Mouse (Mus musculus) limb, embryonic 14.5 days (tissue): ENCODE results near the gene 0610037L13Rik. TPM values are rescaled to one million over a fixed set of nuclear protein-coding genes. Genes with fewer than 3 reads are reported as not detected.

ENCODE experiments used
- ATAC-seq: fragments of 200-750 bp; cut with Nextera tagmentation; 2 replicates; pipeline ENCODE4 v1.8.0; 2017; ENCODE audit warnings: low read depth, moderate number of reproducible peaks, moderate TSS enrichment; ENCODE audit not compliant: low FRiP score
- DNase-seq: peaks from one replicate; pipeline ENCODE4 v3.0.0-alpha.2; 2015; ENCODE audit warnings: low spot score
- H3K27ac ChIP-seq: fragments of 300-500 bp; sonication (generic); replicated peaks from 2 replicates; pipeline ENCODE4 v1.5.1; 2014; ENCODE audit warnings: low read depth, mild to moderate bottlenecking, low read length, moderate library complexity, mixed read lengths
- H3K27me3 ChIP-seq: fragments of 300-500 bp; sonication (generic); 2 replicates; pipeline ENCODE4 v1.6.1; 2014; ENCODE audit warnings: low read length, mixed read lengths; ENCODE audit not compliant: control insufficient read depth, insufficient read depth
- H3K36me3 ChIP-seq: fragments of 300-500 bp; sonication (generic); 2 replicates; pipeline ENCODE4 v1.6.1; 2014; ENCODE audit warnings: mild to moderate bottlenecking, low read length, moderate library complexity, mixed read lengths; ENCODE audit not compliant: control insufficient read depth, insufficient read depth
- H3K4me1 ChIP-seq: fragments of 300-500 bp; sonication (generic); 2 replicates; pipeline ENCODE4 v1.6.1; 2014; ENCODE audit warnings: antibody characterized with exemption, low read length, mixed read lengths; ENCODE audit not compliant: control insufficient read depth, insufficient read depth
- H3K4me2 ChIP-seq: fragments of 300-500 bp; sonication (generic); replicated peaks from 2 replicates; pipeline ENCODE4 v1.6.1; 2014; ENCODE audit warnings: low read depth, mild to moderate bottlenecking, low read length, moderate library complexity; ENCODE audit not compliant: severe bottlenecking
- H3K4me3 ChIP-seq: fragments of 300-500 bp; sonication (generic); replicated peaks from 2 replicates; pipeline ENCODE4 v1.5.1; 2014; ENCODE audit warnings: low read length
- H3K9ac ChIP-seq: fragments of 300-500 bp; sonication (generic); 2 replicates; pipeline ENCODE4 v1.6.1; 2014; ENCODE audit warnings: mild to moderate bottlenecking, low read depth, low read length, moderate library complexity; ENCODE audit not compliant: severe bottlenecking
- H3K9me3 ChIP-seq: fragments of 300-500 bp; sonication (generic); 2 replicates; pipeline ENCODE4 v1.6.1; 2016; ENCODE audit warnings: low read length; ENCODE audit not compliant: control insufficient read depth
- POLR2A ChIP-seq: fragments of 200-500 bp; IDR thresholded peaks from 2 replicates; pipeline ENCODE4 v1.8.0; 2012; ENCODE audit warnings: inconsistent platforms, mild to moderate bottlenecking, moderate library complexity, borderline replicate concordance; ENCODE audit not compliant: insufficient read depth, insufficient read length; ENCODE audit errors: extremely low read depth
- WGBS: fragments of 180-500 bp; shearing (Covaris S2); extraction: QIAGEN DNeasy Blood & Tissue Kit; methylation state at CpG from one replicate; pipeline ENCODE4 v1.1.7; 2014; 5-methylcytosine and 5-hydroxymethylcytosine counted together
- polyA plus RNA-seq, 2 experiments: library from polyadenylated mRNA; depleted of rRNA in 1 of 2; stranded (reverse) in 1 of 2; unstranded in 1 of 2; fragments of >200 nt; fragmentation: Nextera tagmentation in 1 of 2; extraction: Ambion mirVana in 1 of 2; gene quantifications; 2 replicates each; pipeline versions ENCODE4 v1.2.1 to v1.2.3; 2012 to 2014

Gene 0610037L13Rik
- polyA plus RNA-seq, 2 experiments, result 159 to 189 TPM

GRCm38 (mm10) chr4:107906561-107906960 lies 16.9 kb downstream of the 0610037L13Rik start:
- no peaks in the 10 kb centered on the region for H3K27me3 ChIP-seq
- DNase-seq (no peak), ATAC-seq (no peak)
- H3K9ac ChIP-seq, result no peak overlapping the region
- no peak overlapping the region for H3K4me3 ChIP-seq
- no peak overlapping the region for H3K4me2 ChIP-seq
- H3K36me3 ChIP-seq, result peaks cover 56% of the 10 kb centered on the region
- no peak for TF ChIP-seq POLR2A
- no peaks in the 10 kb centered on the region for H3K9me3 ChIP-seq
- 93% methylated on average over 9 of the region's 9 CpGs for WGBS
- no peaks in the 10 kb centered on the region for H3K4me1 ChIP-seq
- H3K27ac ChIP-seq, result no peak overlapping the region

GRCm38 (mm10) chr4:107910020-107910419 lies 20.4 kb downstream of the 0610037L13Rik start:
- DNase-seq, result no peak
- H3K27ac ChIP-seq, result no peak overlapping the region
- peaks cover 54% of the 10 kb centered on the region for H3K36me3 ChIP-seq
- 93% methylated on average over 4 of the region's 4 CpGs for WGBS
- no peak overlapping the region for H3K9ac ChIP-seq
- ATAC-seq, result no peak
- no peaks in the 10 kb centered on the region for H3K27me3 ChIP-seq
- no peaks in the 10 kb centered on the region for H3K9me3 ChIP-seq
- no peak overlapping the region for H3K4me3 ChIP-seq
- no peaks in the 10 kb centered on the region for H3K4me1 ChIP-seq
- TF ChIP-seq POLR2A, result no peak
- H3K4me2 ChIP-seq, result no peak overlapping the region

- H3K9me3 ChIP-seq, result no peaks in the 10 kb centered on the region
- ATAC-seq (no peak), DNase-seq (no peak)
- TF ChIP-seq POLR2A, result no peak
- H3K4me1 ChIP-seq, result peaks cover 8% of the 10 kb centered on the region; the same call in 1 of the 2 replicates
- WGBS, result 98% methylated on average over 2 of the region's 2 CpGs
- H3K27ac ChIP-seq, result no peak overlapping the region
- no peaks in the 10 kb centered on the region for H3K27me3 ChIP-seq
- H3K9ac ChIP-seq, result no peak overlapping the region
- no peak overlapping the region for H3K4me3 ChIP-seq
- no peak overlapping the region for H3K4me2 ChIP-seq
- no peaks in the 10 kb centered on the region for H3K36me3 ChIP-seq
Observed at GRCm38 (mm10) chr4:107920336-107920735, 30.7 kb downstream of the 0610037L13Rik start.

- Histone ChIP-seq H3K9me3 (no peaks in the 10 kb centered on the region), H3K9ac (no peak overlapping the region), H3K27me3 (no peaks in the 10 kb centered on the region), H3K4me3 (no peak overlapping the region), H3K4me2 (no peak overlapping the region), H3K27ac (no peak overlapping the region), H3K36me3 (no peaks in the 10 kb centered on the region), H3K4me1 (peaks cover 8% of the 10 kb centered on the region; the same call in 1 of the 2 replicates)
- no peak for ATAC-seq
- WGBS, result 69% methylated on average over 8 of the region's 8 CpGs
- no peak for DNase-seq
- TF ChIP-seq POLR2A, result no peak
Observed at GRCm38 (mm10) chr4:107921152-107921695, 31.6 kb downstream of the 0610037L13Rik start.

- 0 out of 2 replicates have a peak overlapping the region, but pooled peaks have one; percentile 14 for H3K9ac ChIP-seq
Observed at GRCm38 (mm10) chr4:107921952-107922351, 32.3 kb downstream of the 0610037L13Rik start.

More at GRCm38 (mm10) chr4:107921952-107922351, 32.3 kb downstream of the 0610037L13Rik start:
- TF ChIP-seq POLR2A, result no peak
- WGBS, result 77% methylated on average over 4 of the region's 4 CpGs
- no peaks in the 10 kb centered on the region for H3K27me3 ChIP-seq
- peaks cover 8% of the 10 kb centered on the region; the same call in 1 of the 2 replicates for H3K4me1 ChIP-seq
- DNase-seq (no peak), ATAC-seq (no peak)
- H3K4me3 ChIP-seq, result no peak overlapping the region
- no peak overlapping the region; the same call in 1 of the 2 replicates for H3K4me2 ChIP-seq
- no peak overlapping the region for H3K27ac ChIP-seq
- no peaks in the 10 kb centered on the region for H3K9me3 ChIP-seq
- no peaks in the 10 kb centered on the region for H3K36me3 ChIP-seq
